Mouse (Mus musculus) small intestine, adult 2 months (tissue): ENCODE measurements around the gene Cyld. TPM values are rescaled to one million over a fixed set of nuclear protein-coding genes. Genes with fewer than 3 reads are reported as not detected.

ENCODE experiments used
- H3K27ac ChIP-seq: fragments of 200-500 bp; 2 replicates; pipeline ENCODE4 v1.5.1; 2012; ENCODE audit warnings: low read depth, low read length, control low read depth, inconsistent platforms; ENCODE audit not compliant: insufficient read depth
- H3K27me3 ChIP-seq: fragments of 200-500 bp; 2 replicates; pipeline ENCODE4 v1.6.1; 2012; ENCODE audit warnings: mild to moderate bottlenecking, moderate library complexity, low read length, inconsistent platforms; ENCODE audit not compliant: control insufficient read depth, insufficient read depth
- H3K36me3 ChIP-seq: fragments of 200-500 bp; 2 replicates; pipeline ENCODE4 v1.6.1; 2012; ENCODE audit warnings: mild to moderate bottlenecking, low read length, control low read depth, inconsistent platforms; ENCODE audit not compliant: control insufficient read depth, insufficient read depth
- H3K4me1 ChIP-seq: fragments of 200-500 bp; 2 replicates; pipeline ENCODE4 v1.6.1; 2012; ENCODE audit warnings: low read length, inconsistent platforms, mixed read lengths; ENCODE audit not compliant: control insufficient read depth, insufficient read depth, insufficient read length
- H3K4me3 ChIP-seq: fragments of 200-500 bp; 2 replicates; pipeline ENCODE4 v1.5.1; 2012; ENCODE audit warnings: low read depth, mild to moderate bottlenecking, control low read depth, inconsistent platforms, low read length, moderate library complexity
- CTCF ChIP-seq: fragments of 200-500 bp; IDR thresholded peaks from 2 replicates; pipeline ENCODE4 v1.5.1; 2012; ENCODE audit warnings: low read depth, mild to moderate bottlenecking, control low read depth, inconsistent platforms, low read length, moderate library complexity, mixed read lengths; ENCODE audit not compliant: insufficient replicate concordance, insufficient read length; ENCODE audit errors: extremely low read depth
- POLR2A ChIP-seq: fragments of 200-500 bp; IDR thresholded peaks from 2 replicates; pipeline ENCODE4 v1.6.1; 2012; ENCODE audit warnings: low read depth, mild to moderate bottlenecking, control low read depth, inconsistent platforms, low read length, moderate library complexity
- WGBS: fragments of 180-500 bp; shearing (Covaris S2); methylation state at CpG from one replicate; pipeline ENCODE4 v1.1.7; 2018; 5-methylcytosine and 5-hydroxymethylcytosine counted together
- polyA plus RNA-seq: library from polyadenylated mRNA; depleted of rRNA; stranded (reverse); fragments of >200 nt; gene quantifications from 2 replicates; pipeline ENCODE4 v1.2.3, GENCODE M21; 2012

Cyld gene
- polyA plus RNA-seq, 1 experiment, result 4.7 TPM

- 3% methylated on average over 14 of the region's 14 CpGs for WGBS
- H3K4me3 ChIP-seq, result peak overlapping the region; percentile 34; the same call in 1 of the 2 replicates
- TF ChIP-seq CTCF (peak; percentile 72; the same call in 1 of the 2 replicates), POLR2A (no peak)
- peaks cover 3% of the 10 kb centered on the region for H3K36me3 ChIP-seq
- H3K4me1 ChIP-seq, result peaks cover 2% of the 10 kb centered on the region; the same call in 1 of the 2 replicates
- no peaks in the 10 kb centered on the region for H3K27me3 ChIP-seq
- no peak overlapping the region for H3K27ac ChIP-seq
Observed at GRCm38 (mm10) chr8:88755175-88755791, 58.5 kb downstream of the Cyld start.

DNA sequence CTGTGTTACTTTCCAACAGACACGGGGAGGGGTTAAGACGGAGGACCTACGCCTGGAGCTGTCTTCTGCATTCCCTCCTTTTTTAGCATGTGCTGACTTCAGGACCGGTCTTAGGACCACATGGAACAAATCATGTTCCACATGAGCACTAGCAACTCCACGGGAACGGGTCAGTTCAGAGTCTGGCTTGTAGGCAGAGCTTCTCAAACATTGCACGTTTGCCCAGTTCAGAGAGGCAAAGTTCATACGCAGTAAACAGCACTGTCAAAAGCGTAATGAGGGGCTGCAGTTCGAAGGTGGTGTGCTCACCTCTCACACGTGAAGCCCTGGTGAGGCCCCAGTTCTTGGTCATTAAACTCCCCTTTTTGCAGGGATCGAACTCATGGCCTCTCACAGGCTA lies 65.2 kb downstream of the Cyld start:
- no peak overlapping the region for H3K27ac ChIP-seq
- no peaks in the 10 kb centered on the region for H3K27me3 ChIP-seq
- no peaks in the 10 kb centered on the region for H3K4me1 ChIP-seq
- TF ChIP-seq CTCF, result no peak
- TF ChIP-seq POLR2A, result no peak
- 58% methylated on average over 12 of the region's 12 CpGs for WGBS
- H3K36me3 ChIP-seq, result no peaks in the 10 kb centered on the region
- no peak overlapping the region for H3K4me3 ChIP-seq

- Histone ChIP-seq H3K27me3 (no peaks in the 10 kb centered on the region), H3K4me3 (no peak overlapping the region), H3K27ac (no peak overlapping the region), H3K36me3 (no peaks in the 10 kb centered on the region), H3K4me1 (no peaks in the 10 kb centered on the region)
- TF ChIP-seq CTCF (no peak), POLR2A (no peak)
- 74% methylated on average over 7 of the region's 7 CpGs for WGBS
Observed at GRCm38 (mm10) chr8:88771241-88771640, 74.4 kb downstream of the Cyld start.

DNA sequence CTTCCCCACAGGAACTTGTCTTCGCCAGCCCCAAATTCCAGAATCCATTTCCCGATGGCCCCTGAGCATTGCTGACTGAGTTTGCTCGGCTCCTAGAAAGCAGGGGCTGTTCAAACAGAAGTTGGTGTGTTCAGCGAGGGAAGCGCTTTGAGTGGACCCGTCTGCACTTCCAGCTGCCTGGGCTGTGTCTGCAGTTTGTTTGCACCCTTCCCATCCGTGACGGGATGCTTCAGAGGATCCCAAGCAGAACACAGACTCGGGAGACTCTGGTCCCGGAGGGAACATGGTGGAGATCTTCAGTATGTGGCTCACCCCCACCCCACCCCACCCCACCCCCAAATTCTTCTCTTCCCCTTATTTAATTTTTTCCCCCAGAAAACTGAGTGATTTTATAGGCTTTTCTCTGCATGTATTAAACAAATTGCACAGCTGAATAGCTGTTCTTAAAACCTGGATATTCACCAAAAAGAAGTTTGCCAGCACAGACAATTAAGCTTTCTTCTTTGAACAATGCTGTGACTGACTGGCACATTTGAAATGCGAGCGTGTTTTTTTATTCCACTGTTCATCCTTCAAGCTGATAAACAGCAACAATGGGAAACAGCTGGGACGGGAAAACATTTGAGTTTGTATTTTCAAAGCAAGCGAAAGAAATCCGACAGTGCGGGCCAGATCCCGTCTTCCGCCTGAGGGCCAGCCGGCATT lies 77.9 kb downstream of the Cyld start:
- WGBS, result 59% methylated on average over 19 of the region's 19 CpGs
- no peak overlapping the region for H3K4me3 ChIP-seq
- H3K27me3 ChIP-seq, result no peaks in the 10 kb centered on the region
- H3K27ac ChIP-seq, result no peak overlapping the region
- no peaks in the 10 kb centered on the region for H3K4me1 ChIP-seq
- TF ChIP-seq CTCF, result no peak
- no peak for TF ChIP-seq POLR2A
- no peaks in the 10 kb centered on the region for H3K36me3 ChIP-seq

- H3K36me3 ChIP-seq, result no peaks in the 10 kb centered on the region
- WGBS, result 80% methylated on average over 7 of the region's 7 CpGs
- no peak for TF ChIP-seq CTCF
- no peak for TF ChIP-seq POLR2A
- H3K4me1 ChIP-seq, result no peaks in the 10 kb centered on the region
- H3K27ac ChIP-seq, result no peak overlapping the region
- no peak overlapping the region for H3K4me3 ChIP-seq
- no peaks in the 10 kb centered on the region for H3K27me3 ChIP-seq
Observed at GRCm38 (mm10) chr8:88775298-88775646, 78.4 kb downstream of the Cyld start.

DNA sequence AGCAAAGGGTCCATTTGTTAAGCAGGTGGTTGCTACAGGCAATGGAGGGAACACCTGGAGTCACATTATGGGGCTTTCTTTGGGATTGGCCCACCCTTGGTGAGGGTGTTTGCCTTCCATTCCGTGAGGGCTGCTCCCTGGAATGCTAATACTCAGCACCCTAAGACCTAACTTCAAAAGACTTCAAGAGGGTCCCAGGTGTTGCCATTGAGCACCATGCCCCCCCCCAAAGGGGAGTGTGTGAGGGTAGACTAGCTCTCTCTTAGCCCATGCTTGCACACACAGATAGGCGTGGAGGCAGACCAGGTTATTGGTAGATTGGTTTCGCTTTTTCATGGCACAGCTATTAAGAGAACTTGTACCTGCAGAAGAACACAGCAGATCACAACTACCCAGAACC lies 83.3 kb downstream of the Cyld start:
- 83% methylated on average over 3 of the region's 3 CpGs for WGBS
- no peak overlapping the region for H3K4me3 ChIP-seq
- H3K36me3 ChIP-seq, result no peaks in the 10 kb centered on the region
- no peak for TF ChIP-seq CTCF
- no peak for TF ChIP-seq POLR2A
- no peaks in the 10 kb centered on the region for H3K4me1 ChIP-seq
- H3K27me3 ChIP-seq, result no peaks in the 10 kb centered on the region
- no peak overlapping the region for H3K27ac ChIP-seq

- Histone ChIP-seq H3K27me3 (no peaks in the 10 kb centered on the region), H3K4me3 (no peak overlapping the region), H3K36me3 (no peaks in the 10 kb centered on the region), H3K4me1 (no peaks in the 10 kb centered on the region), H3K27ac (no peak overlapping the region)
- no peak for TF ChIP-seq POLR2A
- TF ChIP-seq CTCF, result no peak
- 70% methylated on average over 5 of the region's 5 CpGs for WGBS
Observed at GRCm38 (mm10) chr8:88781283-88781682, 84.5 kb downstream of the Cyld start.
